Mouse (Mus musculus) CH12.LX (cell line): Measurements from ENCODE around the gene Hist2h2aa2. TPM values are rescaled to one million over a fixed set of nuclear protein-coding genes. Genes with fewer than 3 reads are reported as not detected.

ENCODE experiments used
- DNase-seq: peaks from one replicate; pipeline ENCODE4 v3.0.0-alpha.2; 2013; ENCODE audit errors: extremely low read depth
- H3K27ac ChIP-seq: 2 replicates; pipeline ENCODE4 v1.5.1; 2012; ENCODE audit warnings: low read depth, mild to moderate bottlenecking, control low read depth, moderate library complexity; ENCODE audit not compliant: insufficient read depth
- H3K27me3 ChIP-seq: replicated peaks from 2 replicates; pipeline ENCODE3; 2012; ENCODE audit warnings: inconsistent platforms
- H3K36me3 ChIP-seq, 2 experiments: replicated peaks in 1 of 2; 2 replicates each; pipeline versions ENCODE3 to v1.6.1; 2012; ENCODE audit warnings: inconsistent platforms in 1 of 2, low read length in 1 of 2, mild to moderate bottlenecking in 1 of 2, mixed read lengths in 1 of 2, moderate library complexity in 1 of 2; ENCODE audit not compliant: control insufficient read depth in 1 of 2, insufficient read depth in 1 of 2
- H3K4me1 ChIP-seq, 2 experiments: 2 replicates each; pipeline ENCODE4 v1.6.1; 2012; ENCODE audit warnings: inconsistent platforms in 1 of 2, moderate library complexity in 1 of 2; ENCODE audit not compliant: insufficient read depth in 2 of 2, control insufficient read depth in 1 of 2
- H3K4me2 ChIP-seq: 2 replicates; pipeline ENCODE4 v1.6.1; 2012; ENCODE audit warnings: low read depth, mild to moderate bottlenecking, control low read depth; ENCODE audit not compliant: poor library complexity, insufficient read depth, severe bottlenecking
- H3K4me3 ChIP-seq, 3 experiments: fragments of 150-350 bp in 1 of 3; sonication (generic) in 1 of 3; replicated peaks in 1 of 3; 2 replicates each; pipeline versions ENCODE3 to v1.5.1; 2011 to 2012; ENCODE audit warnings: low read depth in 2 of 3, low read length in 2 of 3, mild to moderate bottlenecking in 2 of 3, moderate library complexity in 2 of 3, control low read depth in 1 of 3, improper control_type of control experiment in 1 of 3, inconsistent platforms in 1 of 3, mixed read lengths in 1 of 3; ENCODE audit not compliant: poor library complexity in 1 of 3
- H3K79me2 ChIP-seq: replicated peaks from 2 replicates; pipeline ENCODE4 v1.6.1; 2012; ENCODE audit warnings: mild to moderate bottlenecking, moderate library complexity; ENCODE audit not compliant: control insufficient read depth, poor library complexity, insufficient read depth, severe bottlenecking; ENCODE audit errors: extremely low read depth
- H3K9ac ChIP-seq: 2 replicates; pipeline ENCODE4 v1.6.1; 2012; ENCODE audit warnings: low read depth, mild to moderate bottlenecking, control low read depth, moderate library complexity; ENCODE audit not compliant: insufficient read depth
- H3K9me3 ChIP-seq: replicated peaks from 2 replicates; pipeline ENCODE3; 2012; ENCODE audit warnings: low read length, inconsistent platforms, mixed read lengths
- CHD1 ChIP-seq: IDR thresholded peaks from 2 replicates; pipeline ENCODE4 v1.6.1; 2012; ENCODE audit warnings: low read depth, low read length, improper control_type of control experiment, inconsistent platforms
- CTCF ChIP-seq, 2 experiments: IDR thresholded peaks in 1 of 2; conservative IDR thresholded peaks in 1 of 2; 2 replicates each; pipeline ENCODE4 v1.5.1; 2011 to 2012; ENCODE audit warnings: low read depth in 2 of 2, low read length in 2 of 2, improper control_type of control experiment in 1 of 2, inconsistent platforms in 1 of 2, mild to moderate bottlenecking in 1 of 2, moderate library complexity in 1 of 2
- E2F4 ChIP-seq: IDR thresholded peaks from 2 replicates; pipeline ENCODE4 v1.6.1; 2011; ENCODE audit warnings: low read depth, low read length, improper control_type of control experiment; ENCODE audit not compliant: insufficient replicate concordance
- EP300 ChIP-seq: IDR thresholded peaks from 2 replicates; pipeline ENCODE4 v1.6.1; 2011; ENCODE audit warnings: low read length, improper control_type of control experiment
- ETS1 ChIP-seq: conservative IDR thresholded peaks from 2 replicates; pipeline ENCODE4 v1.6.1; 2012; ENCODE audit warnings: low read depth, mild to moderate bottlenecking, inconsistent platforms, low read length, improper control_type of control experiment, moderate library complexity
- IRF4 ChIP-seq: IDR thresholded peaks from 2 replicates; pipeline ENCODE4 v1.6.1; 2014; ENCODE audit warnings: low read depth, mild to moderate bottlenecking, inconsistent platforms, low read length, improper control_type of control experiment
- JUN ChIP-seq: IDR thresholded peaks from 2 replicates; pipeline ENCODE4 v1.6.1; 2011; ENCODE audit warnings: low read depth, mild to moderate bottlenecking, low read length, improper control_type of control experiment, moderate library complexity; ENCODE audit not compliant: insufficient read depth
- JUND ChIP-seq: conservative IDR thresholded peaks from 2 replicates; pipeline ENCODE4 v1.6.1; 2011; ENCODE audit warnings: low read depth, low read length, improper control_type of control experiment
- MAZ ChIP-seq: IDR thresholded peaks from 2 replicates; pipeline ENCODE4 v1.6.1; 2012; ENCODE audit warnings: low read depth, mild to moderate bottlenecking, inconsistent platforms, low read length, improper control_type of control experiment, moderate library complexity
- MXI1 ChIP-seq: IDR thresholded peaks from 2 replicates; pipeline ENCODE4 v1.6.1; 2011; ENCODE audit warnings: mild to moderate bottlenecking, low read depth, low read length, improper control_type of control experiment
- NELFE ChIP-seq: IDR thresholded peaks from 2 replicates; pipeline ENCODE4 v1.6.1; 2011; ENCODE audit warnings: low read depth, low read length, improper control_type of control experiment
- POLR2AphosphoS2 ChIP-seq: IDR thresholded peaks from 2 replicates; pipeline ENCODE4 v1.6.1; 2011; ENCODE audit warnings: low read depth, low read length, improper control_type of control experiment
- RCOR1 ChIP-seq: conservative IDR thresholded peaks from 2 replicates; pipeline ENCODE4 v1.6.1; 2012; ENCODE audit warnings: low read depth, mild to moderate bottlenecking, inconsistent platforms, low read length, improper control_type of control experiment
- TBP ChIP-seq: conservative IDR thresholded peaks from 2 replicates; pipeline ENCODE4 v1.6.1; 2011; ENCODE audit warnings: low read depth, low read length, improper control_type of control experiment
- USF1 ChIP-seq: IDR thresholded peaks from 2 replicates; pipeline ENCODE4 v1.6.1; 2014; ENCODE audit warnings: low read depth, mild to moderate bottlenecking, inconsistent platforms, low read length, improper control_type of control experiment
- USF2 ChIP-seq: conservative IDR thresholded peaks from 2 replicates; pipeline ENCODE4 v1.6.1; 2011; ENCODE audit warnings: low read depth, low read length, improper control_type of control experiment
- ZMIZ1 ChIP-seq: IDR thresholded peaks from 2 replicates; pipeline ENCODE4 v1.6.1; 2012; ENCODE audit warnings: low read depth, mild to moderate bottlenecking, inconsistent platforms, low read length, improper control_type of control experiment
- dilution Hi-C: fragments of 300-500 bp; cut with MboI; formaldehyde crosslinking; loops from 2 replicates; pipeline ENCODE4 v1.14.3; 2020; ENCODE audit warnings: low sequenced_read_pairs; ENCODE audit not compliant: extremely low pct_unique_long_range_greater_than_20kb, extremely low pct_ligation_motif_present
- in situ Hi-C: fragments of 300-500 bp; cut with MboI; formaldehyde crosslinking; loops from 3 replicates; pipeline ENCODE4 v1.14.3; 2019; ENCODE audit warnings: low sequenced_read_pairs, low pct_ligation_motif_present, low pct_unique_long_range_greater_than_20kb, mixed read lengths
- polyA plus RNA-seq: library from polyadenylated mRNA; unstranded; fragments of >175 nt; gene quantifications from 2 replicates; pipeline ENCODE4 v1.2.1, GENCODE M21; 2012; ENCODE audit warnings: low read depth; ENCODE audit not compliant: insufficient read length
- total RNA-seq, 2 experiments: library from RNA; depleted of rRNA; stranded (reverse); fragments of 300-350 nt in 1 of 2; fragments of >200 nt in 1 of 2; gene quantifications; 2 replicates each; pipeline ENCODE4 v1.2.3; 2012 to 2014

Gene Hist2h2aa2
- total and polyA plus RNA-seq, 3 experiments: 2.7 to 5,136 TPM; not detected in 1

DNA sequence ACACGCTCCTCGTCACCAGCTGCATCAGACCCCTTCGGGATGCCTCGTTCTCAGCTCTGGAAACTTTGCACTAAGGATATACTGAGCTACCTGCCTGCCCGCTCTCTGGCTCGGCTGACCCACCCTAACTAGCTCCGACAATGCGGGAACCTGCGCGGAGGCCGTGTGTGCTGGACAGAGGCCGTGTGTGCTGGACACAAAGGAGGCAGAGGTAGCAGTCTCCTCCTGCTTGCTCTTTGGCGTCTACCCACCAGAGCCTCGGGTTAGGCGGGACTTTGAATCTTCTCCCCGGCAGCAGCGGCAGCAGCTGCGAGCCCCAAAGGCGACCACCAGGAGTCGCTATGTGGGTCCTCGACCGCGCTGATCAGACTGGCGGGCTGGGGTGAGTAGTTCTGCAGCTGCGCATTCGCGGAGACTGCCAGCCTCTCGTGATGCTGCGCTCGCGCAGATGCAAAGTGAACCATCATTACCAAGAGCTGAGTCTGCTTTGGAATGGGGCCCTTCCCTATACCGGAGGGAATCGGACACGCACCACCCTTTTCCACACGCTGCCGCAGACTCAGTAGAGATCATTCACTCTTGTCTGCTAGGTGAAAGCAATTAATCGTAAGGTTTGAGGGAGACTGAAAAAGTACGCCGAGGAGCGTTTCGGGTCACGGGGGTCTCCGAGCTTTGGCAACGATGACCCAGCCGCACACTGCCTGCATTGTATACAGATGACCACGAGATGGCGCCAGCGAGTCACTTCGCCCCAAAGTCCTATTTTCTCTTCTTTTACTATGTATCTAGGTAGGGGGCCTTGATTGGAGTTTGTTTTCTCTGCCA, 37.9 kb upstream of the Hist2h2aa2 start (continued):
- TF ChIP-seq MXI1 (no peak), CHD1 (no peak), POLR2AphosphoS2 (0 out of 2 replicates have a peak, but pooled peaks have one; percentile 45), JUN (no peak), ZMIZ1 (peak; percentile 23; the same call in 1 of the 2 replicates), TBP (0 out of 2 replicates have a peak, but pooled peaks have one; percentile 53), EP300 (0 out of 2 replicates have a peak, but pooled peaks have one; percentile 5), IRF4 (peak; percentile 32; the same call in 1 of the 2 replicates), JUND (no peak), NELFE (peak; percentile 51; the same call in 1 of the 2 replicates), ETS1 (no peak), RCOR1 (no peak), USF1 (no peak), MAZ (0 out of 2 replicates have a peak, but pooled peaks have one; percentile 16)

DNA sequence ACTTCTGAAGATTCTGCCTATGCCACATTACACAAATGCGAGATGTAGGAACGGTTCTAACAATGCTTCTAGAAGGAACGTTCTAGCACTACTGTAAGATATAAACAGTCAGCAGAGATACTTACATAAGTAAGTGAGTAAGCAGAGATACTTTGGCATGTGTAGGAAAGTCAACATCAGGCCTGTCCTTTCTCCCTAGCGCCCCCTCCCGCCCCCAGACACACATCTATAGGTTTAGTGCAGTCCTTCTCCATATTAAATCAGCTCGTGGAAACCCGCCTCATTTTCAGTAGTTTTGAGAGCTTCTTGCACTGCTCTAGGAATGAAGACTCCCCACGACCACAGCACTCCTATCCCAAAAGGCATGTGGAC, 37.3 kb upstream of the Hist2h2aa2 start:
- no peaks in the 10 kb centered on the region for H3K9me3 ChIP-seq
- peaks cover 0 to 12% of the 10 kb centered on the region in 2 experiments; a peak in 2 of 4 replicates for H3K4me1 ChIP-seq
- peak overlapping the region; percentile 75 for H3K9ac ChIP-seq
- H3K79me2 ChIP-seq: no peaks in the 10 kb centered on the region
- H3K36me3 ChIP-seq: no peaks in the 10 kb centered on the region
- H3K27ac ChIP-seq: peak overlapping the region; percentile 45
- peaks cover 10% of the 10 kb centered on the region for H3K27me3 ChIP-seq
- in situ Hi-C loops (loop anchor here (25.0 kb wide), 1 partner anchor 260 kb away; the partner anchor contains the start of gene Hfe2), dilution Hi-C loops (no loop called here)
- no peak for TF ChIP-seq USF2
- 0 out of 2 replicates have a peak, but pooled peaks have one; percentile 8 for TF ChIP-seq E2F4
- TF ChIP-seq CTCF (conservative IDR thresholded peaks at IDR 0.05 in 1 of 2, IDR thresholded peaks at IDR 0.05 in 1 of 2; ENCODE audit: low read depth in 2 of 2, low read length in 2 of 2): peak in 1 of 2 experiments; percentile 61; a peak in 2 of 4 replicates
- H3K4me2 ChIP-seq: peak overlapping the region; percentile 82
- DNase-seq: peak; percentile 65
- H3K4me3 ChIP-seq: peak overlapping the region; percentile 30 to 67 (median 52)
